9 mouse cellular contexts compared by ENCODE assay signal in the genomic region with DNA sequence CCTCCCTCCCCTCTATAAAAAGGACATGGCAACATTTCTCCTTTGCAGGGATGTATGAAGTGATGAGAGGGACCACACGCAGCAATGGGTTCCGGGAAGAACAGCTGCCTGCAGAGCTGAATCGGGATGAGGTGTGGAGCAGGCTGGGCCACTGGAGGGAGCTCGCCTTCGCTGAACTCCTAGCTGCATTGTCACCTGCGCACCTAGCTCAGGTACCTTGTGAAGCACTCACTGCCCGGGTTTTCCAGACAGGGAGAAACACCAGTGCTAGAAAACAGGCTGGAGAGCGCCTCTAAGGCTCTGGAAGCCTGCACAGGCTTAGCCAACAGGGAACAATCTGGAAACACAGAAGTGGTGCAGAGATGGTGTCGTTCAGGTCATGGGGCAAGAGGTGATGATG. TPM values are rescaled to one million over a fixed set of nuclear protein-coding genes. Genes with fewer than 3 reads are reported as not detected.
A peak's percentile ranks its signal among the peaks of the same experiment; 100 is the strongest.
DNase-seq lines count a peak whose midpoint lies in the region; ATAC-seq and TF ChIP-seq lines count a peak whose summit lies in the region.
"Had no signal": no experiment of that assay in that cellular context is flagged by ENCODE, and none has a peak within 500 bp of the region (broad histone marks: within the 10 kb centered on the region; RNA-seq: fewer than 3 reads in every experiment).

No protein-coding gene starts in this region.

- no peak for TF ChIP-seq EP300 in ES-Bruce4 (IDR thresholded peaks at IDR 0.05; ENCODE audit: insufficient read depth, low read depth, low read length)

- DNase-seq in heart, adult 11 months, result peak; percentile 74
- DNase-seq in heart, adult 8-10 months (ENCODE audit: low spot score), result no peak
- peak; percentile 26 for DNase-seq in kidney, adult 11 months
- DNase-seq in lung, postnatal 14 days, result peak; percentile 18
- DNase-seq in layer of hippocampus, postnatal 36 days, result no peak

- no peaks in the 10 kb centered on the region for H3K9me3 ChIP-seq in ES-Bruce4 (replicated peaks; ENCODE audit: control insufficient read depth, insufficient read depth, low read length, poor library complexity, severe bottlenecking)
- no peaks in the 10 kb centered on the region for H3K9me3 ChIP-seq in embryonic facial prominence, embryonic 12.5 days
- no peaks in the 10 kb centered on the region for H3K9me3 ChIP-seq in stomach, embryonic 16.5 days (replicated peaks; ENCODE audit: control insufficient read depth, low read length)

- peaks cover 2% of the 10 kb centered on the region for H3K4me1 ChIP-seq in ES-Bruce4 (ENCODE audit: control insufficient read depth, insufficient read depth, low read length)
- peaks cover 9% of the 10 kb centered on the region; the same call in 1 of the 2 replicates for H3K4me1 ChIP-seq in embryonic facial prominence, embryonic 12.5 days
- H3K4me1 ChIP-seq in stomach, embryonic 16.5 days (ENCODE audit: control insufficient read depth, insufficient read depth, low read length), result peaks cover 4% of the 10 kb centered on the region; the same call in 1 of the 2 replicates

- TF ChIP-seq POLR2A in ES-Bruce4 (IDR thresholded peaks at IDR 0.05; ENCODE audit: insufficient read depth, low read length), result no peak

- no peak overlapping the region for H3K27ac ChIP-seq in ES-Bruce4 (ENCODE audit: insufficient read depth, low read length)
- H3K27ac ChIP-seq in embryonic facial prominence, embryonic 12.5 days, result no peak overlapping the region
- no peak overlapping the region for H3K27ac ChIP-seq in stomach, embryonic 16.5 days (ENCODE audit: low read length)

- 6% methylated on average over 9 of the region's 9 CpGs for WGBS in embryonic facial prominence, embryonic 12.5 days
- WGBS in stomach, embryonic 16.5 days, result 9% methylated on average over 9 of the region's 9 CpGs

- H3K4me2 ChIP-seq in embryonic facial prominence, embryonic 12.5 days (replicated peaks), result peak overlapping the region; percentile 58
- H3K4me2 ChIP-seq in stomach, embryonic 16.5 days (ENCODE audit: low read depth, low read length), result peak overlapping the region; percentile 58

- no peaks in the 10 kb centered on the region for H3K36me3 ChIP-seq in ES-Bruce4 (ENCODE audit: control insufficient read depth, insufficient read depth, low read length, poor library complexity, severe bottlenecking)
- no peaks in the 10 kb centered on the region for H3K36me3 ChIP-seq in embryonic facial prominence, embryonic 12.5 days
- no peaks in the 10 kb centered on the region for H3K36me3 ChIP-seq in stomach, embryonic 16.5 days (ENCODE audit: control insufficient read depth, insufficient read depth, low read length)

- TF ChIP-seq CTCF in ES-Bruce4 (IDR thresholded peaks at IDR 0.05; ENCODE audit: low read depth, low read length), result peak; percentile 85

- no peaks in the 10 kb centered on the region for H3K27me3 ChIP-seq in ES-Bruce4 (ENCODE audit: control insufficient read depth, insufficient read depth, low read length, poor library complexity, severe bottlenecking)
- peaks cover 7% of the 10 kb centered on the region for H3K27me3 ChIP-seq in embryonic facial prominence, embryonic 12.5 days
- no peaks in the 10 kb centered on the region for H3K27me3 ChIP-seq in stomach, embryonic 16.5 days (ENCODE audit: control insufficient read depth, insufficient read depth, low read length)

- ATAC-seq in embryonic facial prominence, embryonic 12.5 days (ENCODE audit: insufficient number of reproducible peaks, insufficient read depth, low FRiP score, low TSS enrichment), result peak; percentile 8; the same call in 1 of the 2 replicates
- no peak for ATAC-seq in stomach, embryonic 16.5 days (ENCODE audit: insufficient read depth, low FRiP score)

- H3K9ac ChIP-seq in ES-Bruce4 (ENCODE audit: low read depth, poor library complexity, severe bottlenecking), result no peak overlapping the region
- H3K9ac ChIP-seq in embryonic facial prominence, embryonic 12.5 days, result 0 out of 2 replicates have a peak overlapping the region, but pooled peaks have one; percentile 9
- no peak overlapping the region for H3K9ac ChIP-seq in stomach, embryonic 16.5 days (ENCODE audit: low read length)

- peak overlapping the region; percentile 67 for H3K4me3 ChIP-seq in ES-Bruce4 (ENCODE audit: low read depth, low read length)
- peak overlapping the region; percentile 30 for H3K4me3 ChIP-seq in embryonic facial prominence, embryonic 12.5 days
- H3K4me3 ChIP-seq in stomach, embryonic 16.5 days (replicated peaks; ENCODE audit: low read length), result peak overlapping the region; percentile 34

RNA-seq across cellular contexts. Expression of gene Il9r, which starts 38.6 kb away (rescaled TPM):
- total RNA-seq in heart, adult 8-10 months (2022), result under 1 TPM in 3 of 4 experiments, not detected in 1; 0.05 to 0.40 (median 0.09) TPM
- not detected in 2 replicates for polyA plus RNA-seq in ES-Bruce4 (2011; ENCODE audit: insufficient read depth, insufficient read length, low read depth, missing spikeins)
- polyA plus RNA-seq in embryonic facial prominence, embryonic 12.5 days (2016; fragmentation: Nextera tagmentation; extraction: Ambion mirVana), result not detected in 2 replicates
- 0.07 and 0.09 TPM in 2 replicates for polyA plus RNA-seq in stomach, embryonic 16.5 days (2015; fragmentation: Nextera tagmentation; extraction: Ambion mirVana)
- total RNA-seq in layer of hippocampus, postnatal 36 days (2021), result not detected
- polyA plus RNA-seq: C2C12 had no signal

RNA-seq across cellular contexts. Expression of gene Snrnp25, which starts 43.7 kb away (rescaled TPM):
- total RNA-seq in heart, adult 8-10 months (2022), result 10 to 100 TPM in 3 of 4 experiments, 1 to 10 TPM in 1; 9.7 to 14.0 (median 11.8) TPM
- 30.4 and 32.3 TPM in 2 replicates for polyA plus RNA-seq in ES-Bruce4 (2011; ENCODE audit: insufficient read depth, insufficient read length, low read depth, missing spikeins)
- polyA plus RNA-seq in embryonic facial prominence, embryonic 12.5 days (2016; fragmentation: Nextera tagmentation; extraction: Ambion mirVana), result 69.3 and 71.1 TPM in 2 replicates
- 44.9 and 47.5 TPM in 2 replicates for polyA plus RNA-seq in stomach, embryonic 16.5 days (2015; fragmentation: Nextera tagmentation; extraction: Ambion mirVana)
- total RNA-seq in layer of hippocampus, postnatal 36 days (2021), result 10 to 100 TPM; 18.0 to 19.0 TPM

Comparison
In these comparisons a context has a peak if more than half of its experiments do, and no peak if none do; other contexts are left out.
1. DNase-seq: peak in heart, adult 11 months (single experiment), kidney, adult 11 months (single experiment) and lung, postnatal 14 days (single experiment); none in heart, adult 8-10 months (single experiment) and layer of hippocampus, postnatal 36 days (0 of 2).
2. Peak in every context shown above with its lines, with median percentiles within 50 percentile points of each other: H3K4me3 ChIP-seq.